Mouse (Mus musculus) thymus, adult 2 months (tissue): ENCODE data around the gene Ctns. TPM values are rescaled to one million over a fixed set of nuclear protein-coding genes. Genes with fewer than 3 reads are reported as not detected.

Experiments used
- DNase-seq: peaks from one replicate; pipeline ENCODE4 v3.0.0; 2021
- H3K27ac ChIP-seq: fragments of 200-500 bp; 2 replicates; pipeline ENCODE4 v1.5.1; 2012; ENCODE audit warnings: low read length, control low read depth; ENCODE audit not compliant: control insufficient read depth, insufficient read depth
- H3K27me3 ChIP-seq: fragments of 200-500 bp; 2 replicates; pipeline ENCODE4 v1.6.1; 2012; ENCODE audit warnings: mild to moderate bottlenecking, low read length, moderate library complexity, mixed read lengths; ENCODE audit not compliant: control insufficient read depth, insufficient read depth
- H3K36me3 ChIP-seq: fragments of 200-500 bp; 2 replicates; pipeline ENCODE4 v1.6.1; 2012; ENCODE audit warnings: mild to moderate bottlenecking, low read length, moderate library complexity; ENCODE audit not compliant: control insufficient read depth, insufficient read depth
- H3K4me1 ChIP-seq: fragments of 200-500 bp; replicated peaks from 2 replicates; pipeline ENCODE4 v1.6.1; 2012; ENCODE audit warnings: low read length; ENCODE audit not compliant: control insufficient read depth, insufficient read depth
- H3K4me3 ChIP-seq: fragments of 200-500 bp; 2 replicates; pipeline ENCODE4 v1.5.1; 2012; ENCODE audit warnings: mild to moderate bottlenecking, low read length, control low read depth, moderate library complexity; ENCODE audit not compliant: control insufficient read depth, insufficient read depth
- CTCF ChIP-seq: fragments of 200-500 bp; IDR thresholded peaks from 2 replicates; pipeline ENCODE4 v1.5.1; 2012; ENCODE audit warnings: mild to moderate bottlenecking, control low read depth, low read length, moderate library complexity, borderline replicate concordance; ENCODE audit not compliant: control insufficient read depth, poor library complexity, insufficient read depth; ENCODE audit errors: extremely low read depth
- POLR2A ChIP-seq: fragments of 200-500 bp; IDR thresholded peaks from 2 replicates; pipeline ENCODE4 v1.6.1; 2012; ENCODE audit warnings: mild to moderate bottlenecking, low read length, control low read depth, moderate library complexity; ENCODE audit not compliant: control insufficient read depth, poor library complexity, insufficient read depth; ENCODE audit errors: extremely low read depth
- WGBS: fragments of 180-500 bp; shearing (Covaris S2); methylation state at CpG from one replicate; pipeline ENCODE4 v1.1.7; 2018; 5-methylcytosine and 5-hydroxymethylcytosine counted together
- polyA plus RNA-seq: library from polyadenylated mRNA; depleted of rRNA; stranded (reverse); fragments of >200 nt; gene quantifications from 2 replicates; pipeline ENCODE4 v1.2.3, GENCODE M21; 2012

The Ctns gene
- polyA plus RNA-seq, 1 experiment = 20.1 TPM

- no peak overlapping the region for H3K4me3 ChIP-seq
- H3K27me3 ChIP-seq = no peaks in the 10 kb centered on the region; the same call in 1 of the 2 replicates
- no peaks in the 10 kb centered on the region for H3K36me3 ChIP-seq
- no peaks in the 10 kb centered on the region for H3K4me1 ChIP-seq
- no peak overlapping the region for H3K27ac ChIP-seq
- TF ChIP-seq CTCF = no peak
- TF ChIP-seq POLR2A = no peak
- WGBS = 77% methylated on average over 6 of the region's 6 CpGs
- DNase-seq = no peak
These were observed 43.8 kb downstream of the Ctns start for GRCm38 (mm10) chr11:73155071-73155470.

- 89% methylated on average over 9 of the region's 9 CpGs for WGBS
- TF ChIP-seq CTCF (no peak), POLR2A (no peak)
These were observed 50.6 kb downstream of the Ctns start for GRCm38 (mm10) chr11:73148209-73148608.

DNA sequence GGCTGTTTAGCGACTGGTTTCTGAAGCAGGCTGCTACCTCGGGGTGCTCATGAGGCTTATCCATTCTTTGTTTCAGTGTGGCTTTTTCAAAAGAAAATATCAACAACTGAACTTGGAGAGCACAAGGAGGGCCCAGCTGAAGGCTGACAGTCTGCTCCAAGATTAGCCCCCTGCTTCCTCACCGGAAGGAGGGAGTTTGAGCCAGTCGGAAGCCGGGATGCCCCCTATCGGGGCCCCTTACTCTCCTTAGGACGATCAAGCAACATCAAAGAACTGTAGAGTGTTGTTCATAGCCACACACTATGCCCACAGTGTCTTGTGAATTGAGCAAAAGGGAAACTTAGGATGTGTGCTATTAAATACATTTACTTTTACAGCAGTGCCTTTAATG is 51.9 kb downstream of the Ctns start:
- 77% methylated on average over 7 of the region's 7 CpGs for WGBS
- no peak overlapping the region for H3K4me3 ChIP-seq
- no peak for TF ChIP-seq CTCF
- TF ChIP-seq POLR2A = no peak
- H3K27me3 ChIP-seq = no peaks in the 10 kb centered on the region
- DNase-seq = no peak
- H3K4me1 ChIP-seq = no peaks in the 10 kb centered on the region
- H3K36me3 ChIP-seq = no peaks in the 10 kb centered on the region
- H3K27ac ChIP-seq = no peak overlapping the region

More at GRCm38 (mm10) chr11:73148209-73148608, 50.6 kb downstream of the Ctns start:
- no peak overlapping the region for H3K27ac ChIP-seq
- H3K4me3 ChIP-seq = no peak overlapping the region
- no peak for DNase-seq
- no peaks in the 10 kb centered on the region for H3K27me3 ChIP-seq
- no peaks in the 10 kb centered on the region for H3K36me3 ChIP-seq
- H3K4me1 ChIP-seq = no peaks in the 10 kb centered on the region

DNA sequence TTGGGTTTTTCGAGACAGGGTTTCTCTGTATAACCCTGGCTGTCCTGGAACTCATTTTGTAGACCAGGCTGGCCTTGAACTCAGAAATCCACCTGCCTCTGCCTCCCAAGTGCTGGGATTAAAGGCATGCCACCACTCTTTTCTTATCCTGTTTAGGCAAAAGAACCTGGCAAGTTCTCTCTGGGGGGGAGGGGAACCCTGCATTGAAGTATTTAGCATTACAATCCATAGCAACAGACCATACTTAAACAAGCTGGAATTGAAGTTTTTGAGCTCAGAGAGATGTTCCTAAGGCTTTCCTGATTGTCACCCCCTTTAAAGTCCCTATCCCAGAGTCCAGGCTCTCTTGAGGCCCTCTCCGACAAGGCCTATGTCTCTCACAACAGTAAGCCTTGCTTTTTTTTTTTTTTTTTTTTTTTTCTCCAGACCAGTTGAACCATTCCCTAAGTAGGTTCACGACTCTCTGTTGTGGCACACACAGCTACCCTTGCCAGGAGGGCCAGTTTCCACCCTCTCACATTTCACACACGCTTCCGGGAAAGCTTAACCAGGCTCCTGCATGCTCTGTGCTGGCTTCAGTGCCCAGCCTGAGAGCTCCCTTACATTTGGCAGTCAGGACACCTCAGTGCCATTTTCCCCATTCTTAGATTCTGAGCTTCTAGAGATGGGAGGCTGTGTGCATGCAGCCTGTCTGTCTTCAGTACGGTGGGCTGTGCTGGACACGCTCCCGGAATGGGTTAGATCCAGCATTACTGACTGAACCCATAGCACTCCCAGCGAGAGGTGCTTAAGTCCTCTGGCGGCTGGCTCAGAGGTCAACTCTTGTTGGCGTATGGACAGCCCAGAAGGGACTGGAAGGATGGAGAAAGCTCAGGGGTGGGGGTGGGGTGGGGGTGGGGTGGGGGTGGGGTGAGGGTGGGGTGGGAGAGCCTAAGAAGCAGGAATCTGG is 52.5 kb downstream of the Ctns start:
- Histone ChIP-seq H3K4me1 (no peaks in the 10 kb centered on the region), H3K4me3 (no peak overlapping the region), H3K36me3 (no peaks in the 10 kb centered on the region), H3K27ac (no peak overlapping the region), H3K27me3 (no peaks in the 10 kb centered on the region)
- no peak for DNase-seq
- 89% methylated on average over 11 of the region's 11 CpGs for WGBS
- no peak for TF ChIP-seq POLR2A
- no peak for TF ChIP-seq CTCF

GRCm38 (mm10) chr11:73144261-73144681 is 54.6 kb downstream of the Ctns start:
- no peak overlapping the region for H3K27ac ChIP-seq
- WGBS = 93% methylated on average over 1 of the region's 1 CpGs

GRCm38 (mm10) chr11:73137591-73138501 is 61.0 kb downstream of the Ctns start, which contains the start of gene Haspin:
Gene Haspin, minus strand, starts transcription at chr11:73138294.
- Histone ChIP-seq H3K4me1 (peaks cover 18% of the 10 kb centered on the region), H3K4me3 (peak within 1 kb of the TSS; percentile 77), H3K36me3 (no peaks in the 10 kb centered on the region), H3K27ac (no peak within 1 kb of the TSS), H3K27me3 (no peaks in the 10 kb centered on the region)
- DNase-seq = peak; percentile 94
- WGBS = under 1% methylated on average over 84 of the region's 84 CpGs
- peak; percentile 44; the same call in 1 of the 2 replicates for TF ChIP-seq POLR2A
- TF ChIP-seq CTCF = peak; percentile 99

More at GRCm38 (mm10) chr11:73144261-73144681, 54.6 kb downstream of the Ctns start:
- H3K36me3 ChIP-seq = no peaks in the 10 kb centered on the region
- no peak overlapping the region for H3K4me3 ChIP-seq
- no peaks in the 10 kb centered on the region for H3K4me1 ChIP-seq
- TF ChIP-seq CTCF (no peak), POLR2A (no peak)
- no peaks in the 10 kb centered on the region for H3K27me3 ChIP-seq
- DNase-seq = no peak
